Mouse (Mus musculus) spleen, adult 2 months (tissue): ENCODE data around the gene Epha6. TPM values are rescaled to one million over a fixed set of nuclear protein-coding genes. Genes with fewer than 3 reads are reported as not detected.

Experiments used
- DNase-seq, 2 experiments: peaks; one replicate each; pipeline versions ENCODE4 v3.0.0 to v3.0.0-alpha.2; 2012 to 2021; ENCODE audit warnings: low spot score in 2 of 2, low read depth in 1 of 2
- H3K27ac ChIP-seq: fragments of 200-500 bp; 2 replicates; pipeline ENCODE4 v1.5.1; 2012; ENCODE audit warnings: low read length, inconsistent platforms; ENCODE audit not compliant: insufficient read depth
- H3K27me3 ChIP-seq: fragments of 200-500 bp; 2 replicates; pipeline ENCODE4 v1.6.1; 2012; ENCODE audit warnings: mild to moderate bottlenecking, moderate library complexity, low read length, inconsistent platforms; ENCODE audit not compliant: control insufficient read depth, insufficient read depth
- H3K36me3 ChIP-seq: fragments of 200-500 bp; 2 replicates; pipeline ENCODE4 v1.6.1; 2012; ENCODE audit warnings: mild to moderate bottlenecking, low read length, inconsistent platforms; ENCODE audit not compliant: control insufficient read depth, insufficient read depth
- H3K4me1 ChIP-seq: fragments of 200-500 bp; 2 replicates; pipeline ENCODE4 v1.6.1; 2011; ENCODE audit warnings: inconsistent platforms; ENCODE audit not compliant: control insufficient read depth, insufficient read depth, insufficient read length
- H3K4me3 ChIP-seq: fragments of 200-500 bp; 2 replicates; pipeline ENCODE4 v1.5.1; 2011; ENCODE audit warnings: mild to moderate bottlenecking, inconsistent platforms; ENCODE audit not compliant: insufficient read depth, insufficient read length; ENCODE audit errors: extremely low read depth
- CTCF ChIP-seq: fragments of 200-500 bp; IDR thresholded peaks from 2 replicates; pipeline ENCODE4 v1.5.1; 2011; ENCODE audit warnings: mild to moderate bottlenecking, inconsistent platforms; ENCODE audit not compliant: insufficient read depth, insufficient read length, insufficient replicate concordance; ENCODE audit errors: extremely low read depth
- POLR2A ChIP-seq: fragments of 200-500 bp; IDR thresholded peaks from 2 replicates; pipeline ENCODE4 v1.6.1; 2011; ENCODE audit warnings: low read depth, low read length, inconsistent platforms
- WGBS: fragments of 180-500 bp; shearing (Covaris S2); methylation state at CpG from one replicate; pipeline ENCODE4 v1.1.7; 2018; 5-methylcytosine and 5-hydroxymethylcytosine counted together
- polyA plus RNA-seq: library from polyadenylated mRNA; depleted of rRNA; stranded (reverse); fragments of >200 nt; gene quantifications from 2 replicates; pipeline ENCODE4 v1.2.3, GENCODE M21; 2012

Gene Epha6
- polyA plus RNA-seq, 1 experiment = not detected

DNA sequence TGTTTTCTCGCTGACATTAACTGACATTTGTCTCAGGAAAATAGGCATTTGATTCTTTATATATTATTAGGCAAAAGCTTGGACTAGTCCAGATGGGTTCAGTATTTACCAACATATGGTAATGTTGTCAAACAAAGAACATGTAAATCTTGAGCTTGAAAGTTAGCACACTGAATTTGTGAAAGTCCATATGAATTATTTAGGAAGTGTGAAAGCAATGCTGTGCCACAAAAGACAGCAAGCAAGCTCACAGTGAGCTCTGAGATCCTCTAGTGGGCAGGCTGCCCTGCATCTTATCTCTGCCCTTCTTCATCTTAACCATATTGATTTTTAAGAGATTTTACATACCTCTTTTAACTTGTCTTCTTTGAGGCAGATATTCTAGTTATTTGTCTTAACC, 510.0 kb downstream of the Epha6 start:
- Histone ChIP-seq H3K4me1 (no peaks in the 10 kb centered on the region), H3K27ac (no peak overlapping the region), H3K36me3 (no peaks in the 10 kb centered on the region), H3K27me3 (no peaks in the 10 kb centered on the region), H3K4me3 (no peak overlapping the region)
- TF ChIP-seq CTCF (no peak), POLR2A (no peak)
- DNase-seq = no peak
- WGBS = 67% methylated on average over 1 of the region's 1 CpGs

DNA sequence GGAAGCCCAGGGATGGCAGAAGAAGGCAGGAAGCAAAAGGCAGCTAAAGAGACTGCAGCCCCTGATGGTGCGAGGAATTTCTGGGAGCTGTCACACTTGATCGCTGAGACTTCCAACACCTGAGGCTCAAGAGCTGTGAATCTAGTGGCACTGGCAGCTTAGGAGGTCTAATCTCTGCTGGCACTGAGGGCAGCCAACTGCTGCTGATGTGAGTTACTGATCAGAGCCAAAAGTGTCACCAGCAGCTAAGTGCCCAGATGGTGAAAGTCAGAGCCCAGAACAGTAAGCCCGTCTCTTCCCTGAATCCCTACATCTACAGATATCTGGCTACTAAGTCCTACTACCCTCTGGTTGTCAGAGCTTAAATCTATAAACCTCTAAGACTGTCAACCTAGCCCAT, 518.4 kb downstream of the Epha6 start:
- WGBS = 92% methylated on average over 3 of the region's 3 CpGs
- no peak for DNase-seq

DNA sequence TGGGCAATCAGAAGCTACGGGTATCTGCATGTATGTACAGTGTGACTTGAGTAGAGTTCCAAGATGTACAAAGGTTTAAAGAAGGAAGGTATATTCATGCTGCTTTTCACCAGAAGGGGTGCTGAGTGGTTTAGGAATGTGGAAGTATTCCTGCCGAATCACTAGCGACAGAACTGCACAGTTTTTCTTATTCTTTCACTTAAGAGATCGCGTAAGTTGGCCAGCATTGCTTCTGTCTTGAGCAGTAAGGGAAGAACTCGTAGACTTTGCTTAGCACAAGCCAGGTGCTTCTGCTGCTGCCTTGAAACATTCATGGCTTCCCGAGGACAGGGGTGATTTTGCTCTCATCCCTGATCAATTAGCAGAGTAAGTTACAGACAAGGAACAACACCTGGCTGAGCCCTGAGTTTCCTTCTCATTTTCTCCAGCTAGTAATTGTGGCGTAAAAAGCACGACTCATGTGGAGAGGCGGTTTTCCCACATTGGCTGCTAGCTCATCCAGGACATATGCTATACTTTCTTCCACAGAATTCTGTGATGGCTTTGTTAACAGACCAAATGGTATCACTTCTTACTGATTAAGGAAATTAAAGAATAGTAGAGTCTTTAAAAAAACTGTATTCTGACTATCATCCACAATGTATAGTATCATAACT, 534.7 kb downstream of the Epha6 start:
- WGBS = 85% methylated on average over 10 of the region's 10 CpGs

More for the DNA sequence above, 518.4 kb downstream of the Epha6 start:
- H3K4me3 ChIP-seq = no peak overlapping the region
- no peaks in the 10 kb centered on the region for H3K27me3 ChIP-seq
- H3K36me3 ChIP-seq = no peaks in the 10 kb centered on the region
- no peaks in the 10 kb centered on the region for H3K4me1 ChIP-seq
- no peak overlapping the region for H3K27ac ChIP-seq
- no peak for TF ChIP-seq CTCF

DNA sequence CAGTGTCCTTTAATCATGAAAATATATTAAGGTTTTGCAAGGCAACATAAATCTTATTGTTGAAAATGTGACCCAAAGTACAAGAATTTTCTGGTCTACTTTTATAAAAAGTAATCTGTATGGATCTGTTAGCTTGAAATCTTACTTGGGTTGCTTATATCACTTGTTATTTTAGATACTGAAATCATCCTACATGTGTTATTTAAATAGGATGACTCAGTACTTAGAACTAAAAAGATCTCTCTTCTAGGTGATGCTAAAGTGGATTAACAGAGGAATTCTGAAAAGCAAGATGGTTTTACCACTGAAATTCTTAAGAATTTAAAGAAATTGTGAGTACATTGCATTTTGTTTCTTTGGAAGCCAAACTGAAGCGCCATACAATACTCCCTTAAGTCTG, 561.5 kb downstream of the Epha6 start:
- Histone ChIP-seq H3K27ac (no peak overlapping the region), H3K4me1 (no peaks in the 10 kb centered on the region), H3K36me3 (no peaks in the 10 kb centered on the region), H3K4me3 (no peak overlapping the region), H3K27me3 (no peaks in the 10 kb centered on the region)
- no peak for DNase-seq
- TF ChIP-seq CTCF (no peak), POLR2A (no peak)
- WGBS = 73% methylated on average over 1 of the region's 1 CpGs

More for the DNA sequence above, 534.7 kb downstream of the Epha6 start:
- Histone ChIP-seq H3K4me3 (no peak overlapping the region), H3K27ac (no peak overlapping the region), H3K27me3 (no peaks in the 10 kb centered on the region), H3K36me3 (no peaks in the 10 kb centered on the region), H3K4me1 (no peaks in the 10 kb centered on the region)
- TF ChIP-seq POLR2A (no peak), CTCF (no peak)
- DNase-seq = no peak

DNA sequence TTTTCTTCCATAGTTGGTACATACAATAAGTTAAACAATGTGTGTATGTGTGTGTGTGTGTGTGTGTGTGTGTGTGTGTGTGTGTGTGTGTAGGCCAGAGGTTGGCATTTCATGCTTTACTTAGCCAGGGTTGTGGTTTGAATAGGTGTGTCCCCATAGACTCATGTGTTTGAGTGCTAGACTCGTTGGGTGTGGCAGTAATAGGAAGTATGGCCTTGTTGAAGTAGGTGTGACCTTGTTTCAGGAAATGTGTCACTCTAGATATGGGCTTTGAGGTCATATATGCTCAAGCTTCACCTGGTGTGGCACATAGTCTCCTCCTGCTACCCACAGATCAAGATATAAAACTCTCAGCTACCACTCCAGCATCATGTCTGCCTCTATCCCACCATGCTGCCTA, 577.0 kb downstream of the Epha6 start:
- H3K36me3 ChIP-seq = no peaks in the 10 kb centered on the region
- no peak overlapping the region for H3K27ac ChIP-seq
- DNase-seq = no peak
- TF ChIP-seq POLR2A (no peak), CTCF (no peak)
- 21% methylated on average over 1 of the region's 1 CpGs for WGBS
- H3K4me1 ChIP-seq = no peaks in the 10 kb centered on the region
- no peak overlapping the region for H3K4me3 ChIP-seq
- no peaks in the 10 kb centered on the region for H3K27me3 ChIP-seq

DNA sequence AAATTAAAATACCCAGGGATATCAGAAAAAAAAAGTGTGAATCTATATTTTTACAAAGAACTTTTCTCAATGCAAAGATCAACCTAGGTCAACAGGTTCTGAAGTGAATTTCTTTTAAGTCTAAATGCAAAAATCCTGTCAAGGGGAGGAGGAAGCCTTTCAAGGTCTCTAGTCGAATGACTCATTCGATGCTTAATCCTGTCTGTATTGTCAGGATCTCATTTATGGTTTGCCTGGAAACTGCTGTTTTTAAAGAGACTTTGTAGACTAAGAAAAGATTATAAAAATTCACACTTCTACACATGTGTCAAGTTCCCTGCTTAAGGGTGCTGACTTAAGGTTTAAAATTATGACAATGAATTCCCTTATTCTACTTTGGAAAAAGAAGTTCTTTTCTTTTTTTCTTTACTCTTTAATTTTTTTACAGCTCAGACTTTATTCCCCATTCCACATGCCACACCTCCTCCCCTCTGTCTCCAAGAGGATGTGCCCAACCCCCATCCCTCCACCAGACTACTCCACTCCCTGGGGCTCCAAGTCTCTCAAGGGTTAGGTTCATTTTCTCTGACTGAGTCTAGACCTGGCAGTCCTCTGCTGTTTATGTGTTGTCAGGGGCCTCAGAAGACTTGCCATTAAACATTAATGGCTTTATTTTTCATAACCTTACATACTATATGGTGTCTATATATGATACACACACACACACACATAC, 598.3 kb downstream of the Epha6 start:
- WGBS = 72% methylated on average over 2 of the region's 2 CpGs
- TF ChIP-seq CTCF (no peak), POLR2A (no peak)

DNA sequence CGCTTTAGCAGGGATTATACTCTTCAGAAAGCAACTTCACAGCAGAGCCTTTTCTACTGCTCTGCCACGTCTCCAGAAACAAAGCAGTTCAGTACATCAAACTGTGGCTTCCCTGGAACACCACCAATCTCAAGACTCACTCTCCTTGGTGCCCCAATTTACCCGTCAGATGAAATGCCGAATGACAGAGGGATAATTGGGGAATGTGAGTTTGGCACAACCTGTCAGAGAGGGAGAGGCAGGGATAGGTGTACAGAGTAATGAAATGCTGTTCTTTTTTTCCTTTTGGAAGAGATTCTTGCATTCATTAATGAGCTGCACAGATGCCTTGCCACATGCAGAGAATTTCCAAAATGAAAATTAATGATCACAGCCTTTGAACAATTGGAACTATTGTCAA, 635.5 kb downstream of the Epha6 start:
- H3K4me1 ChIP-seq = no peaks in the 10 kb centered on the region
- no peak overlapping the region for H3K27ac ChIP-seq
- no peaks in the 10 kb centered on the region for H3K27me3 ChIP-seq
- no peak for DNase-seq
- WGBS = 70% methylated on average over 4 of the region's 4 CpGs
- no peak for TF ChIP-seq POLR2A
- no peak for TF ChIP-seq CTCF
- H3K36me3 ChIP-seq = no peaks in the 10 kb centered on the region
- H3K4me3 ChIP-seq = no peak overlapping the region

More for the DNA sequence above, 598.3 kb downstream of the Epha6 start:
- no peak for DNase-seq
- Histone ChIP-seq H3K27me3 (no peaks in the 10 kb centered on the region), H3K4me1 (no peaks in the 10 kb centered on the region), H3K27ac (no peak overlapping the region), H3K36me3 (no peaks in the 10 kb centered on the region), H3K4me3 (no peak overlapping the region)

DNA sequence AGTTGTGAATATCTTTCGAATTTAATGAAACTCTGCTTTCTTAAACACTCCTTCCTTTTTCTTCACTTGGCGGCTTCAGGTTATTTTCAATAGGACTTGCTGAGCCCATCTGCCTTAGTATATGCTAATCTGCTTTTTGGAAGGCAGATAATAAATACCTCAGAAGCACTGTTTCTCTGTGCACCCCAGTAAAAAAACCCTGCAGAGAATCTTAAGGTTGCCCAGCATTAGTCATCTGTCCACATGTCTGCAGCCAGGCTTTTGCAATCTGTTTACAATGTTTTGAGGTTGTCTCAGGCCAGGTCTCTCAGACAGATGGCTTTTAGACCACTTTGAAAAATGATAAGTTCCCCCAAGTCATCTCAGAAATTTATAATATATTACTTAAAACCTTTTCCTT, 649.6 kb downstream of the Epha6 start:
- 76% methylated on average over 2 of the region's 2 CpGs for WGBS
- no peak for DNase-seq
- no peak for TF ChIP-seq POLR2A
- Histone ChIP-seq H3K4me3 (no peak overlapping the region), H3K36me3 (no peaks in the 10 kb centered on the region), H3K4me1 (no peaks in the 10 kb centered on the region), H3K27ac (no peak overlapping the region), H3K27me3 (no peaks in the 10 kb centered on the region)
